Mouse (Mus musculus): ENCODE data around the gene Psmb6. TPM values are rescaled to one million over a fixed set of nuclear protein-coding genes. Genes with fewer than 3 reads are reported as not detected.
"Not testable (repeated sequence)": the region's sequence is repeated elsewhere in the genome, so short reads cannot be mapped to it uniquely, and the experiment has no call there.

Gene Psmb6
- polyA plus RNA-seq, 1 experiment = 397 TPM

- WGBS = 2% methylated on average over 25 of the region's 25 CpGs
- no peak for DNase-seq (ENCODE audit: low read depth, low spot score)
Observed at GRCm38 (mm10) chr11:70563470-70564275, 38.5 kb downstream of the Psmb6 start.

- 16% methylated on average over 4 of the region's 4 CpGs for WGBS
- DNase-seq (ENCODE audit: low read depth, low spot score) = no peak
Observed at GRCm38 (mm10) chr11:70564276-70564873, 39.2 kb downstream of the Psmb6 start.

GRCm38 (mm10) chr11:70566586-70566985 lies 41.4 kb downstream of the Psmb6 start:
- no peak for DNase-seq (ENCODE audit: low read depth, low spot score)
- 69% methylated on average over 7 of the region's 7 CpGs for WGBS

GRCm38 (mm10) chr11:70570614-70571013 lies 45.4 kb downstream of the Psmb6 start:
- 100% methylated on average over 1 of the region's 1 CpGs for WGBS
- not testable (repeated sequence) for DNase-seq (ENCODE audit: low read depth, low spot score)

- no peak for DNase-seq (ENCODE audit: low read depth, low spot score)
- WGBS = 79% methylated on average over 1 of the region's 1 CpGs
Observed at GRCm38 (mm10) chr11:70571641-70572040, 46.5 kb downstream of the Psmb6 start.

GRCm38 (mm10) chr11:70572348-70572902 lies 47.3 kb downstream of the Psmb6 start:
- 40% methylated on average over 5 of the region's 5 CpGs for whole genome bisulfite sequencing

GRCm38 (mm10) chr11:70573872-70574271 lies 48.7 kb downstream of the Psmb6 start:
- WGBS = 84% methylated on average over 6 of the region's 6 CpGs
- no peak for DNase-seq (ENCODE audit: low read depth, low spot score)

More at GRCm38 (mm10) chr11:70572348-70572902, 47.3 kb downstream of the Psmb6 start:
- DNase-seq (ENCODE audit: low read depth, low spot score) = no peak

- no peak for DNase-seq (ENCODE audit: low read depth, low spot score)
Observed at GRCm38 (mm10) chr11:70577201-70577600, 52.0 kb downstream of the Psmb6 start.

More at GRCm38 (mm10) chr11:70577201-70577600, 52.0 kb downstream of the Psmb6 start:
- WGBS = 19% methylated on average over 3 of the region's 3 CpGs

Other genes starting within 250 kb of the Psmb6 start
- gene Alox12e, start 202.7 kb upstream of the Psmb6 start, polyA plus RNA-seq (2012; rRNA removed) = 0.33 and 0.48 TPM in 2 replicates
- 1.3 and 4.1 TPM in 2 replicates for gene Alox15, start 173.3 kb upstream of the Psmb6 start, polyA plus RNA-seq (2012; rRNA removed)
- gene Pelp1, start 115.3 kb upstream of the Psmb6 start, polyA plus RNA-seq (2012; rRNA removed) = 11.9 and 12.4 TPM in 2 replicates
- gene Arrb2, start 92.7 kb upstream of the Psmb6 start, polyA plus RNA-seq (2012; rRNA removed) = 31.7 and 36.2 TPM in 2 replicates
- 28.0 and 31.7 TPM in 2 replicates for gene Med11, start 73.4 kb upstream of the Psmb6 start, polyA plus RNA-seq (2012; rRNA removed)
- 4.6 and 5.0 TPM in 2 replicates for gene Zmynd15, start 65.9 kb upstream of the Psmb6 start, polyA plus RNA-seq (2012; rRNA removed)
- 31.8 and 40.5 TPM in 2 replicates for gene Cxcl16, start 65.4 kb upstream of the Psmb6 start, polyA plus RNA-seq (2012; rRNA removed)
- 168 and 625 TPM in 2 replicates for gene Tm4sf5, start 20.1 kb upstream of the Psmb6 start, polyA plus RNA-seq (2012; rRNA removed)
- gene Vmo1, start 10.8 kb upstream of the Psmb6 start, polyA plus RNA-seq (2012; rRNA removed) = 0.19 TPM in 1 of 2 replicates, not detected in the other
- gene Gltpd2, start 6.2 kb upstream of the Psmb6 start, polyA plus RNA-seq (2012; rRNA removed) = 0.98 and 4.7 TPM in 2 replicates
- gene Gm40193, start 7.6 kb downstream of the Psmb6 start, polyA plus RNA-seq (2012; rRNA removed) = not detected in 2 replicates
- 15.4 and 30.5 TPM in 2 replicates for gene Pld2, start 14.7 kb downstream of the Psmb6 start, polyA plus RNA-seq (2012; rRNA removed)
- gene Mink1, start 37.5 kb downstream of the Psmb6 start, polyA plus RNA-seq (2012; rRNA removed) = 41.3 and 75.5 TPM in 2 replicates
- not detected in 2 replicates for gene 4930544D05Rik, start 90.5 kb downstream of the Psmb6 start, polyA plus RNA-seq (2012; rRNA removed)
- 0.07 and 0.15 TPM in 2 replicates for gene Chrne, start 93.8 kb downstream of the Psmb6 start, polyA plus RNA-seq (2012; rRNA removed)
- 0.04 TPM in 1 of 2 replicates, not detected in the other for gene Gp1ba, start 113.8 kb downstream of the Psmb6 start, polyA plus RNA-seq (2012; rRNA removed)
- 76.9 and 101 TPM in 2 replicates for gene Rnf167, start 121.9 kb downstream of the Psmb6 start, polyA plus RNA-seq (2012; rRNA removed)
- gene Slc25a11, start 122.1 kb downstream of the Psmb6 start, polyA plus RNA-seq (2012; rRNA removed) = 118 and 151 TPM in 2 replicates
- 2,199 and 2,395 TPM in 2 replicates for gene Pfn1, start 129.3 kb downstream of the Psmb6 start, polyA plus RNA-seq (2012; rRNA removed)
- gene Eno3, start 131.8 kb downstream of the Psmb6 start, polyA plus RNA-seq (2012; rRNA removed) = 19.9 and 31.2 TPM in 2 replicates
- gene Spag7, start 144.0 kb downstream of the Psmb6 start, polyA plus RNA-seq (2012; rRNA removed) = 35.9 and 39.8 TPM in 2 replicates
- 48.8 and 53.2 TPM in 2 replicates for gene Camta2, start 162.7 kb downstream of the Psmb6 start, polyA plus RNA-seq (2012; rRNA removed)
- 0.95 and 0.99 TPM in 2 replicates for gene Inca1, start 174.8 kb downstream of the Psmb6 start, polyA plus RNA-seq (2012; rRNA removed)
- 62.0 and 74.5 TPM in 2 replicates for gene Kif1c, start 175.2 kb downstream of the Psmb6 start, polyA plus RNA-seq (2012; rRNA removed)
- gene Zfp3, start 238.8 kb downstream of the Psmb6 start, polyA plus RNA-seq (2012; rRNA removed) = 0.92 and 1.9 TPM in 2 replicates

All from large intestine, adult 2 months (tissue).